Mouse (Mus musculus) intestine, embryonic 16.5 days (tissue): Measurements from ENCODE around the gene Akt2. TPM values are rescaled to one million over a fixed set of nuclear protein-coding genes. Genes with fewer than 3 reads are reported as not detected.
A peak's percentile ranks its signal among the peaks of the same experiment; 100 is the strongest.

Experiments
- ATAC-seq: fragments of 200-750 bp; cut with Nextera tagmentation; 2 replicates; pipeline ENCODE4 v1.8.0; 2017; ENCODE audit warnings: moderate TSS enrichment, moderate library complexity
- H3K27ac ChIP-seq: fragments of 300-500 bp; sonication (generic); 2 replicates; pipeline ENCODE4 v1.5.1; 2014; ENCODE audit warnings: mild to moderate bottlenecking, low read length
- H3K27me3 ChIP-seq: fragments of 300-500 bp; sonication (generic); replicated peaks from 2 replicates; pipeline ENCODE4 v1.6.1; 2014; ENCODE audit warnings: low read length, control low read depth, mixed read lengths; ENCODE audit not compliant: control insufficient read depth, insufficient read depth
- H3K36me3 ChIP-seq: fragments of 300-500 bp; sonication (generic); 2 replicates; pipeline ENCODE4 v1.6.1; 2014; ENCODE audit warnings: low read length, control low read depth; ENCODE audit not compliant: control insufficient read depth, insufficient read depth
- H3K4me1 ChIP-seq: fragments of 300-500 bp; sonication (generic); 2 replicates; pipeline ENCODE4 v1.6.1; 2014; ENCODE audit warnings: low read length, control low read depth, mixed read lengths; ENCODE audit not compliant: control insufficient read depth, insufficient read depth
- H3K4me2 ChIP-seq: fragments of 300-500 bp; sonication (generic); 2 replicates; pipeline ENCODE4 v1.6.1; 2014; ENCODE audit warnings: low read depth, low read length, control low read depth
- H3K4me3 ChIP-seq: fragments of 300-500 bp; sonication (generic); 2 replicates; pipeline ENCODE4 v1.5.1; 2014; ENCODE audit warnings: mild to moderate bottlenecking, low read length
- H3K9ac ChIP-seq: fragments of 300-500 bp; sonication (generic); 2 replicates; pipeline ENCODE4 v1.6.1; 2014; ENCODE audit warnings: low read depth, low read length
- H3K9me3 ChIP-seq: fragments of 300-500 bp; sonication (generic); 2 replicates; pipeline ENCODE4 v1.6.1; 2016; ENCODE audit warnings: low read length, control low read depth; ENCODE audit not compliant: control insufficient read depth
- WGBS: fragments of 180-500 bp; shearing (Covaris S2); extraction: QIAGEN DNeasy Blood & Tissue Kit; methylation state at CpG from one replicate; pipeline ENCODE4 v1.1.7; 2014; 5-methylcytosine and 5-hydroxymethylcytosine counted together
- polyA plus RNA-seq: library from polyadenylated mRNA; unstranded; fragments of >200 nt; fragmentation: Nextera tagmentation; extraction: Ambion mirVana; gene quantifications from 2 replicates; pipeline ENCODE4 v1.2.1, GENCODE M21; 2015

Akt2 gene
- polyA plus RNA-seq: 58.5 and 60.3 TPM in 2 replicates

DNA sequence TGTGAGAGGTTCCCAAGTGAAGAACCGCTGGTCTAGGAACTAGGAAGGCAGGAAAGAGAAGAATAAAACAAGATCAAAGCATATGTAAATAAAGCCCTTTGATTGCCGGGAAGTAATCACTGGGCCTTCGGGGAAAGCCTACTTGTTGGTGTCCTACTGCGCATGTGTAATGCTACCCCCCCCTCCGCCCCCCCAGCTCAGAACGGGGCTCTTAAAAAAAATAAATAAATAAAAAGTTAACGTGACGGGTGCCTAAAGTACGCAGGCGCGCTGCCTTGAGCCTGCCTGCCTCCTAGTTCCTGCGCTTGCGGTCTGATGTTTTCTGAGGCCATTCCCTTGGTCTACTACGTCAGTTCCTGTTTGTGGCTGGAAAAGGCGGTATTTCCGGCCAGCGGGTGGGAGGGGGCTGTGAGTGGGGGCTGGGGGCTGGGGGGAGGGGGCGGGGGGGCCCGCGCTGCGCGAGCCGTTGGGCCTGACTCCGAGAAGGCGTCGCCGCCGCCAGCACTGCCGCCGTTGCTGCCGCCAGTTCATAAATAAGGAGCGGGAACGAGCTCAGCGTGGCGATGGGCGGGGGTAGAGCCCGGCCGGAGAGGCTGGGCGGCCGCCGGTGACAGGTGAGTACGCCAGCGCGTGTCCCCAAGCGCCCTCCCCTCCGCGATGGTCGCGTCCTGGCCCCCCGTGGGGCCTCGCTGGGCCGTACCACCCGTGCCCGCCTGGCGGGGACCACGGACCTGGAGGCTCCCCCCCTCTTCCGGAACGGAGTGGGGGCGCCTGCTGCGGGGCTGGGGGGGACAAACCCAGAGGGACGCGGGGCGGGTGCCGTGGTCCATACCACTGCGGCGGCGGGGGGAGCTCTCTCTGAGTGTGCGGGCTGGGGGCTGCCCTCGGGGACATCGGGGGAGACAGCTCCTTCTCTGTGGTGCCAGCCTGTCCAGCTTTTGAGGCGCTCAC is at the start of gene Akt2:
Gene Akt2, plus strand, starts transcription at position 287 of the 951 bp plus-strand sequence.
- Histone ChIP-seq H3K9me3 (no peaks in the 10 kb centered on the region), H3K9ac (peak within 1 kb of the TSS; percentile 92), H3K4me1 (peaks cover 21% of the 10 kb centered on the region), H3K4me3 (peak within 1 kb of the TSS; percentile 81), H3K4me2 (peak within 1 kb of the TSS; percentile 67), H3K27ac (peak within 1 kb of the TSS; percentile 98), H3K36me3 (no peaks in the 10 kb centered on the region), H3K27me3 (no peaks in the 10 kb centered on the region)
- ATAC-seq: peak; percentile 90
- WGBS: under 1% methylated on average over 62 of the region's 71 CpGs

DNA sequence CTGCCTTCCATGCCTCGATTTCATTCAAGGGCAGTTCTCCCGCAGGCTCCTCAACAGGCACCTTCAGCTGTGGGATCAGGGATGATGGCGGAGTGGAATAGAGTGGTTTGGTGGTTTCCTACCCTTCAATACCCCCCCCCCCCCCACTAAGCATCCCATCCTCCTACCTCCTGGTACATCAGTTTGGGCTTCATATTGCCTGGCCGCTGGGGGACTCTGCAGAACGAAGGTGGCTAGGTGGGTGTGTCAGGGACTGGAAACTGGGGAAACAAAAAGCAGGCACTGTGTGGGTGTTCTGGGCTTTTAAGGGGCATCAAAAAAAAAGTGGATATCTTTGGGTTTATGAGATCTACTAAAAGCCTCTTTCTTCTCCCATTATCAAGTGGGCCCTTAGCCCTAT is 49.4 kb upstream of the Akt2 start:
- peak overlapping the region; percentile 57 for H3K4me3 ChIP-seq
- H3K4me2 ChIP-seq: peak overlapping the region; percentile 86
- H3K36me3 ChIP-seq: no peaks in the 10 kb centered on the region; the same call in 1 of the 2 replicates
- 57% methylated on average over 5 of the region's 5 CpGs for WGBS
- no peak overlapping the region for H3K27ac ChIP-seq
- peak overlapping the region; percentile 70; the same call in 1 of the 2 replicates for H3K9ac ChIP-seq
- no peaks in the 10 kb centered on the region for H3K27me3 ChIP-seq
- peaks cover 10% of the 10 kb centered on the region; the same call in 1 of the 2 replicates for H3K4me1 ChIP-seq
- ATAC-seq: no peak
- no peaks in the 10 kb centered on the region for H3K9me3 ChIP-seq

DNA sequence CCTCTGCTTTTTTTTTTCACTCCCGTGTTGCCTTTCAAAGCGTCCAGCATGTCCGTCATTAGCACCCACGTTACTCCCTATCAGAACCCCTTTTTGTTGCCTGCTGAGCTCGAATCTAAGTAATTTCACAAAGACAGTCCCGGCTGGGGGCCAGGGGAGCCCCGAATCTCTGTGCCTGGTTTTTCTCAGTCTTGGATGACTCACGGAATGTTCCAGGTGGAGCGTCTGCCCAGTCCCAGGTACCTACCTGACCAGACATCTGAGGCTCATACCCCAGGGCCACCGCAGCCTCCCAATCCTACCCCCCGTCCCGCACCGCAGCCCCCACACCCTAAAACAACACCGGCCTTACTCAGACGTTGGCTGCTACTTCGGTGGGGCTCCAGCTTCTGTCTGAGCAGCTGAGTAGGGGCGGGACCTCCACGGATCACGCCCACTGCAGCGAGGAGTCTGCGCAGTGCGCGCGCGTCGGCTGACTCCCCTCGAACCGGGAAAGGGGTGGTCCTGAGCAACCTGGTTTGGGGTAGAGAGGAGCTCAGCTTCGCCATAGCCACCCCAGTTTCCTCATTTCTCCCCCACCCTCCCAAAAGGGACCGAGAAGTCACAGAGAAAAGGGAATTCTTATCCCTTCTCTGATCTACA is 48.8 kb upstream of the Akt2 start:
- WGBS: 1% methylated on average over 30 of the region's 30 CpGs
- H3K4me2 ChIP-seq: peak overlapping the region; percentile 86

DNA sequence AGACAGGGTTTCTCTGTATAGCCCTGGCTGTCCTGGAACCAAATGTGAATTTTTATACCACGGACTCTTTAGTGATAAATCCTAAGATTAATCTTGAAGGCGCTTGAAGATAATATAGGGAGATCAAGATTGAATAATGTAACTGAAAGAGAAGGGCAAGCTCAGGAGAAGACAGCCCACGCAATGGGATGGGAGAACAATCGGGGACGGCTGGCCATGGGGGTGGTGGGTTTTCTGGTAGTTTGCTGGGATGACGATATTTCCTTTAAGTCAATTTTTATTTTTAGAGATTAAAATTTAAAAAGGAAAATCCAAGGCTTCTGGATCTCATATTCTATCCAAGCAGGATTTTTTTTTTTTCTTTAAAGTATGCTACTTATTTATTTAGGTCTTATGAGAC is 48.3 kb upstream of the Akt2 start:
- peaks cover 10% of the 10 kb centered on the region; the same call in 1 of the 2 replicates for H3K4me1 ChIP-seq
- peak overlapping the region; percentile 86 for H3K4me2 ChIP-seq
- ATAC-seq: no peak; the same call in 1 of the 2 replicates
- H3K9me3 ChIP-seq: no peaks in the 10 kb centered on the region
- peak overlapping the region; percentile 57 for H3K4me3 ChIP-seq
- 32% methylated on average over 6 of the region's 6 CpGs for WGBS
- peak overlapping the region; percentile 70 for H3K9ac ChIP-seq
- H3K27me3 ChIP-seq: no peaks in the 10 kb centered on the region
- no peak overlapping the region for H3K27ac ChIP-seq
- no peaks in the 10 kb centered on the region; the same call in 1 of the 2 replicates for H3K36me3 ChIP-seq

More for the DNA sequence above, 48.8 kb upstream of the Akt2 start:
- no peaks in the 10 kb centered on the region for H3K9me3 ChIP-seq
- H3K36me3 ChIP-seq: no peaks in the 10 kb centered on the region; the same call in 1 of the 2 replicates
- H3K27me3 ChIP-seq: no peaks in the 10 kb centered on the region
- peaks cover 10% of the 10 kb centered on the region; the same call in 1 of the 2 replicates for H3K4me1 ChIP-seq
- peak overlapping the region; percentile 70 for H3K9ac ChIP-seq
- ATAC-seq: peak; percentile 91
- peak overlapping the region; percentile 57 for H3K4me3 ChIP-seq
- H3K27ac ChIP-seq: 0 out of 2 replicates have a peak overlapping the region, but pooled peaks have one; percentile 6

DNA sequence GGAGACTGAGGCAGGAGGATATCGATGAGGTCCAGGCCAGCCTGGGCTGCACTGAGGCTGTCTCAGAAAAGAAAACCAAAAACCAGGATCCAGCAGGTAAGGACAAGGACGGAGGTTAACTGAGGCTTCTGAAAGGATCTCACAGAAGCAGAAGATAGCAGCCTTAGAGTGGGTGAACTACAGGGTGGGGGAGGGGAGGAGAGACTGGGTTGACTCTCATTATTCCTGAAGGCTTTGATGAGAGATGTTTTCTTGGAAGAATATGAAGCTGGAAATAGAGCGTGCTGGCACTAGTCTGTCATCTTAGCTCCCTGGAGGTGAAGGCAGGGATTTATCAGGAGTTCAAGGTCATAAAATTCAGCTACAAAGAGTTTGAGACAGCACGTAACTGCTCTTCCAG is 47.5 kb upstream of the Akt2 start:
- H3K27me3 ChIP-seq: no peaks in the 10 kb centered on the region
- H3K4me1 ChIP-seq: peaks cover 10% of the 10 kb centered on the region; the same call in 1 of the 2 replicates
- H3K4me2 ChIP-seq: no peak overlapping the region
- no peaks in the 10 kb centered on the region for H3K9me3 ChIP-seq
- H3K27ac ChIP-seq: no peak overlapping the region
- H3K4me3 ChIP-seq: no peak overlapping the region
- no peak overlapping the region for H3K9ac ChIP-seq
- no peak for ATAC-seq
- no peaks in the 10 kb centered on the region; the same call in 1 of the 2 replicates for H3K36me3 ChIP-seq
- 79% methylated on average over 4 of the region's 4 CpGs for WGBS

DNA sequence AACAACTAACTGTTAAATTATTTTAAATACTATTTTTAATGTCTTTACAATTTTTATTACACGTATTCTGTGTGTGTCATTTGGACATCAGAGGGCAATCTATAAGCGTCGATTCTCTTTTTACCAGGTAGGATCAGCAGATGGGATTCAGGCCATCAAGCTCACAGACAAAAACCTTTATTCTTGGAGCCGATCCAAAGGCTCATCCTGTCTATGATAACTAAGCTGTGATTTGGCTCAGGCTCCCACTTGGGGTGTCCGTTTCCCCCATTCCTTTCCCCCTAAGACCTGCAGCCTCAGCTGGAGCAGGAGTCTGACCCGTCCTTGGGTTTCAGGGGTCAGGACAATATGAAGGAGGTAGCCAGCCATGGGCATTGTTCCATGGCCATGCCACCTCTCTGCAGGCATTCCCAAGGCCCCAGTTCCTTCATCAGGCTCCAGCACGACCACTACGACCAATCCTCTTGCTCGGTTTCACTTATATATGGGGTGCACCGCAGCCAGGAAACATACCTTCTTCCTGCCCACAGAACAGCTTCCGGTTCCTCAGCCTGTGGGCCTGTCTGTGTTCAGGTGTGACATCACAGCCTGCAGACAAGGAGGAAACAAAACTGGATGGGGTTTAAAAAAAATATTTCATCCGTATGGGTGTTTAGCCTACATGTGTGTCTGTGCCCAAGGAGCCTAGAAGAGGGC is 46.5 kb upstream of the Akt2 start:
- peaks cover 10% of the 10 kb centered on the region; the same call in 1 of the 2 replicates for H3K4me1 ChIP-seq
- no peak for ATAC-seq
- 82% methylated on average over 12 of the region's 12 CpGs for WGBS
- H3K9ac ChIP-seq: no peak overlapping the region
- H3K9me3 ChIP-seq: no peaks in the 10 kb centered on the region
- H3K27ac ChIP-seq: no peak overlapping the region
- H3K36me3 ChIP-seq: no peaks in the 10 kb centered on the region; the same call in 1 of the 2 replicates
- H3K4me3 ChIP-seq: no peak overlapping the region
- no peaks in the 10 kb centered on the region for H3K27me3 ChIP-seq
- H3K4me2 ChIP-seq: no peak overlapping the region

DNA sequence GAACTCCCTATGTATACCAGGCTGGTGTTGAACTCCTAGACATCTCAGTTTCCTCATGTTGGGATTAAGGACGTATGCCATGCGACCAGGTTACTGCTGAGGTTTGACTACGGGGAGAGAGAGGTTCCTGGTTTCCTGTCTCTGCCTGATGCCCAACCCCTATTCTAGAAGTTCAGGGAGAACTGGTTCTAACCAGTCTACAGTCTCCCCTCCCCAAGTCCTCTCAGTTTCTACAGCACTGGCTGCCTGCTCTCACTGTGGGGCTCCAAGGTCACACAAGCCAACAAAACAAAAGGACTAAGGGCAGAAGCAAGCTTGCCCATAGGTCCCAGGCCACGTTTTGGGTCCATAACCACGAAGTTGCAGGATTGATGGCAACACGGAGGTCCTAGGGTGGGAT is 41.8 kb upstream of the Akt2 start:
- Histone ChIP-seq H3K4me3 (no peak overlapping the region), H3K9ac (no peak overlapping the region), H3K27me3 (no peaks in the 10 kb centered on the region), H3K4me2 (no peak overlapping the region), H3K36me3 (no peaks in the 10 kb centered on the region), H3K9me3 (no peaks in the 10 kb centered on the region), H3K4me1 (peaks cover 10% of the 10 kb centered on the region), H3K27ac (no peak overlapping the region)
- no peak for ATAC-seq
- 74% methylated on average over 6 of the region's 6 CpGs for WGBS

DNA sequence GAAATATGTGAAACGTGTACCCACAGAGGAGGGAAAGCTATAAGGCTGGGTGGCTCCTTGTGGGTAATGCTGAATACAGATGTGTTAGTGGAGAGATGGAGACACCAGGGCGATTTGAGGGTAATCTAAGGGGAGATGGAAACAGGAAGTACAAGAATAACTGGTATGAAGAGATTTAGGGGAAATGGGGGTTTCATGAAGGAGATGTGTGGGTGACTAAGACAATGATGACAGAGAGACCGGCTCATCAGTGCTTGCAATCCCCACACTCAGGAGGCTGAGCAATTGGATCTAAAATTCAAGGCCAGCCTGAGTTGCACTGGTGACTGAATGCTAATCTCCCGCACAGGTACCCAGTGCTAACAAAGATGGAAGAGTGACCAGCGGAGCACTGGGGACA is 39.3 kb upstream of the Akt2 start:
- Histone ChIP-seq H3K9ac (peak overlapping the region; percentile 83), H3K27ac (no peak overlapping the region), H3K36me3 (no peaks in the 10 kb centered on the region), H3K4me2 (peak overlapping the region; percentile 75), H3K4me3 (peak overlapping the region; percentile 81), H3K4me1 (peaks cover 10% of the 10 kb centered on the region), H3K27me3 (no peaks in the 10 kb centered on the region), H3K9me3 (no peaks in the 10 kb centered on the region)
- WGBS: 37% methylated on average over 5 of the region's 5 CpGs
- ATAC-seq: no peak
